Mouse (Mus musculus) kidney, adult 9 months (tissue): ENCODE data around the gene Gm20721.
A peak's percentile ranks its signal among the peaks of the same experiment; 100 is the strongest.
"Not testable (repeated sequence)": the region's sequence is repeated elsewhere in the genome, so short reads cannot be mapped to it uniquely, and the experiment has no call there.

ENCODE experiments used
- DNase-seq: peaks from one replicate; pipeline ENCODE4 v3.0.0; 2022

Gene Gm20721

GRCm38 (mm10) chr2:174329663-174330615 lies 16.6 kb downstream of the Gm20721 start:
- DNase-seq, result peak; percentile 74

GRCm38 (mm10) chr2:174328926-174329662 lies 17.4 kb downstream of the Gm20721 start:
- peak; percentile 39 for DNase-seq

DNA sequence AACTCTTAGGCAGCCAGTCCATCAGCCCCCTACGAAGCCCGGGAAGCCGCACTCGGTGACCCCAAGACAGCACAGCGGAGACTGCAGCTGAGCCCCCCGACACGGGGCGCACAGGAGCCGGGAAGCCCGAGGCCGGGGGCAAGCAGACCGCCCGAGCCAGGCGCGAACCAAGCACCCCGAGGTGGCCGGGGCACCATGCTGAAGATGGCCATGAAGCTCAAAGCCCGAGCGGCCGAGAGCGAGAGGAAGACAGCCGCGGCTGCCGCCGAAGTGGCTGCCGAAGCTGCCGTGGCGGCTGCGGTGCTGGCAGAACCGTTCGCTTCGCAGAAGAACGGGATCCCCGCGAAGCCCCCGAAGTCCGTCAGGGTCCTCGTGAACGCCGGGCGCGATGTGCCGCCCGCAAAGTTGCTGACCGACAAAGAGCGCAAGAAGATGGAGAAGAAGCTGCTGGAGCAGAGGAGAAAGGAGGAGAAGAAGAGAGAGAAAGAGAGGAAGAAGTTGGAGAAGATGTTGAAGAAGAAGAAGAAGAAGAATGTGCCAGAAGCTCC lies 18.1 kb downstream of the Gm20721 start:
- peak; percentile 13 for DNase-seq

DNA sequence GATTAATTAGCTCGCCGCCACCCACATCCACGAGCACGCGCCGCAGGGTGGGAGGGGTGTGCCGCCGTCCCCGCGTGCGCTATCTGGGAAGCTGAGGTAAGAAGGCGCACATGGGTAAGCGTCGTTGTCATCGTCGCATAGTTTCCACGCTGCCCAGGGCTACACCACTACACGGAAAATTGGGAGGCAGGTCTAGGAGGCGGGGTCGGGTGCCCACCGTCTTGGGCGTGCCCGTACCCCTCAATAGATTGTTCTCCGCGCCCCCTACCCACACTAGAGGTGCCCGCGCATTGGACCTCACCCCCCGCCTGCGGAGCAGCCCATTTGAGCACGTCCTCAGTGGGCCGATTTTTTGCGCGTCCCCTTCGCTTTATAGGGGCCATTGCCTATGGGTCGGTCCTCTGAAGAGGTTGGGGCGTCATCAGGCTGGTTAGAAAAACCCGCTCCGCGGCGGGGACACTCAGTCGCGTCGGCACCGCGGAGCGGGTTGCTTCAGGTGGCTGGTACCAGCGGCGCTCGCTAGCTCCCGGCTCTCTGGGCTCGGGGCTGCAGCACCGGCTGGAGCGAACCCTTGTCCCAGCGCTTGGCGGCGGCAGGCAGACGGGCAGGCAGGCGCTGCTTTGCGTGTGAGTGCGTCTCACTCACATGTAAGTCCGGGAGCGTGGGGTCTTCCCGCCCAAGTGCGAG lies 19.1 kb downstream of the Gm20721 start:
- peak; percentile 60 for DNase-seq

DNA sequence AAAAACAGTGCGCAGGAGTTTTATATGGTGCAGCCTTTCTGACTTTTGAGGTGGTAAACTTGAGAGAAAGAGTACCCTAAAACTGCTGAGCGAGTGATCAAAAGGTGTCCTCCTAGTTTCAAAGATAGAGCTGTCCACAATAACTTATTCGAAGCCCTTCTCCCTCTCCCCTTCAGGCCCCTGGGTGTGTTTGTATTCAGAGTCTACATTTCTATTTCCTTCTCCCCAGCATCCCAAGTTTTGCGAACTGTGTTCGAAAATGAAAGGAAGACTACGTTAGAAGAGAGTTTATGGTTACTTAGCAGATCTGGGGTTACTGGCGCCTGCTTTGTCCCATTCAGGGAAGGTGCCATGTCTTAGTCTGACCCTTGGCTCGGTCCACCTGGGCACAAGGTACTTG lies 20.0 kb downstream of the Gm20721 start:
- no peak for DNase-seq

- no peak for DNase-seq
Observed at GRCm38 (mm10) chr2:174325989-174326388, 20.5 kb downstream of the Gm20721 start.

- no peak for DNase-seq
Observed at GRCm38 (mm10) chr2:174316661-174317060, 29.9 kb downstream of the Gm20721 start.

DNA sequence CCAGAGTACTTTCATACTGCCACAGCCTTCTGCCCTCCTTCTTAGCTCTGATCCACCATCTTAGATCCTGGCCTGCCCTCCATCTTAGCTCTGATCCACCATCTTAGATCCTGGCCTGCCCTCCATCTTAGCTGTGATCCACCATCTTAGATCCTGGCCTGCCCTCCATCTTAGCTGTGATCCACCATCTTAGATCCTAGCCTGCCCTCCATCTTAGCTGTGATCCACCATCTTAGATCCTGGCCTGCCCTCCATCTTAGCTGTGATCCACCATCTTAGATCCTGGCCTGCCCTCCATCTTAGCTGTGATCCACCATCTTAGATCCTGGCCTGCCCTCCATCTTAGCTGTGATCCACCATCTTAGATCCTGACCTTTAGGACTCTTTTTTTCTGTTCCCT lies 31.1 kb downstream of the Gm20721 start:
- DNase-seq, result not testable (repeated sequence)

GRCm38 (mm10) chr2:174312661-174313060 lies 33.9 kb downstream of the Gm20721 start:
- no peak for DNase-seq

DNA sequence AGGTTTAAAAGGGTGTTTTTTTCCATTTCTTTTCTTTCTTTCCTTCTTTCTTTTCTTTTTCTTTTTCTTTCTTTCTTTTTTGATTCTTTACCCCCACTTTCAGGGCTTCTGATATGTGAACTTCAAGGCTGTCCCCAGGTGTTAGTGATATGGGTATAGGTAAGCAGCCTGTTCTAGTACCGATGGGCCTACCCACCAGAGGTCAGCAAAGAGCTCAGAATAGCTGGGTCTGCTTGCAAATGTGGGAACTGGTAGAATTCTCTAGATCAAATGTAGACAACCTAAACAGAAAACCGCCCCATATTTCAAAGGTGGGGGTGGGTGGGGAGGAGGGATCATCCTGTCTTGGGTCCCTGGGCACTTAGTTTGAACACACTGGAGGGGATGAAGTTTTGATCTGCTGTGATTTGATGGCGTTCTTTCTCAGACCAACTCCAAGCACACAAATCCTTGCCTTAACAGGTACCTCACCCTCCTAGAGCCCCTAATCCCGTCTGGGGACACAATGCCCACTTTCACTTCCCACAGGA lies 34.3 kb downstream of the Gm20721 start:
- peak; percentile 91 for DNase-seq

- no peak for DNase-seq
Observed at GRCm38 (mm10) chr2:174311613-174312012, 34.9 kb downstream of the Gm20721 start.

DNA sequence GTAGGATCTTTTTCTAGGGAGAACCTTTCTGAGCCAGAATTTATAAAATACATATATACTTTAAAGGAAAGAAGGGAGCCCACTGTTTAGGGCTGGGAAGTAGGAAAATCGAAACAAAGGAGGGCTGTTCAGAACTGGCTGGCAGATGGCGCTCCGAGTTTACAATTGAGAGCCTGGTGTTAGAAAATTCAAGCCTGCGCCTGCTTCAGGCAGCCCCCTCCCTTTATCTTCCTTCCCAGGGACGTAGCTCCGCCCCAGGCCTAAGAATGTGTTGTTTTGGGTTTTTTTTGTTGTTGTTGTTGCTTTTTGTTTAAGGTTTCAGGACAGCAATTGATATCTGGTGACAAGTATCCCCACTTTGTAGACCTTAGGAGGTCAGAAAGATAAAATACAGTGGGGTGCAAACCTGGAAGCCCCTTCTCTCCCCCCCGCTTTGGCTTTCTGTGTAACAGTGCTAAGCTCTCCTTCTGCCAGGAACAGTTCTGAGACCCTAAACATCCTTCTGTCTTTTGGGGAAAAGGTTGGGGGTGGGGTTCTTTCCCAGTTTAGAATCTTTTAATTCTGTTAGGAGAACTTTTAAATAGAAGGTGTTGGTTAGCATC lies 35.5 kb downstream of the Gm20721 start:
- DNase-seq, result peak; percentile 49

- no peak for DNase-seq
Observed at GRCm38 (mm10) chr2:174307903-174308302, 38.6 kb downstream of the Gm20721 start.

DNA sequence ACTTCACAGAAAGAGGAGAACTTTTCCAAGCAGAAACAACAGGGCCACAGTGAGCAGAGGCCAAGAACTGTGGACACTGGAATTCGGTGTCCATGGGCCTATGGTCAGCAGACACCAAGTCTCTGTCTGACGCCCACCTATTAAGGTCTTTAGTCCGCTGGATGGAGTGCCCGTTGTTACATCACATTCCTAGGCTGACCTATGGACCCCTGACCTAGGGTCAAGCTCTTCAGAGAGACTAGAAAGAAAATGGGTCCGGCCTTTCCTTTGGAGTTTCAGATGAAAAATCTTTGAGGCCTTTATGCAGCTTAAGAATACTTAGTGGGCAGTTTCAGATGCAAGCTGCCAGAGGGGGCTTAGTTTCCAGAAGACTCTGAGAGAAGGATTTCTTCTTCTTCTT lies 40.9 kb downstream of the Gm20721 start:
- DNase-seq, result peak; percentile 6

DNA sequence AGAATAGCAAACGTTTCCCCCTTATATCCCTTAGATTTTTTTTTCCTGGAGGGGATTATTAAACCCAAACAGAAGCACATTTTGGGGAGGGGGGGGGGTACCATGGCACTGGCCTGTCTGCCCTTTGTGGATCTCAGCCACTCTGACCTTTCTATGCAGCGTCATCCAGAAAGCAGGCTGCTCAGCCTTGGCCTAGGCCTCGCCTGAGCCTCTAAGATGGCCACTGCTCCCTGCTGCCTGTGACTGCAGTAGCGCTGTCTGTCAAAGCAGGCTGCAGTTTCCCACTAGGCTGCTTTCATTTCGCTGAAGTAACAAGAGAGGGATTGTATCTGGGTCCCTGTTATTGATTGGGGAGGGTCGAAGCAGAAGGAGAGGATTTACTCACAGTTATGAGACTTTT lies 44.0 kb downstream of the Gm20721 start:
- DNase-seq, result no peak

DNA sequence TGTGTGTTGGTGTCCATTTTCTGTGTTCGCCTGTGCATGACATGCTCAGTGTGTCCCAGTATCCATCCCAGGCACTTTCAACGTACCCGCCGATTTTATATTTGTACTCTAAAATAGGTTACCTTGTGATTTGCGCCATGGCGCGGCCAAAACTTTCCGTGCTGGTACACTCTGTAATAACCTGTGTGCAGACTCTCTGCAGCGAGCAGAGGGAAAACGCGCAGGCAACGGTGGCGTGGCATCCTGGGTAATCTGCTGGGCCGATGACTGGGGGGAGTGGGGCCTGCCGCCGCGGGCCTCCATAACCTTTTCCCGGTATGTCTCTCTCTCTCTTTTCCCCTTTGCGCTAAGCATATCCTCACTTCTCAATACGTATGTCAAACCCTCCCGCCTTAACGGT lies 45.8 kb downstream of the Gm20721 start:
- DNase-seq, result no peak

GRCm38 (mm10) chr2:174300186-174300585 lies 46.3 kb downstream of the Gm20721 start:
- no peak for DNase-seq

GRCm38 (mm10) chr2:174299771-174300160 lies 46.7 kb downstream of the Gm20721 start:
- DNase-seq, result no peak

GRCm38 (mm10) chr2:174299091-174299770 lies 47.3 kb downstream of the Gm20721 start:
- DNase-seq, result no peak

DNA sequence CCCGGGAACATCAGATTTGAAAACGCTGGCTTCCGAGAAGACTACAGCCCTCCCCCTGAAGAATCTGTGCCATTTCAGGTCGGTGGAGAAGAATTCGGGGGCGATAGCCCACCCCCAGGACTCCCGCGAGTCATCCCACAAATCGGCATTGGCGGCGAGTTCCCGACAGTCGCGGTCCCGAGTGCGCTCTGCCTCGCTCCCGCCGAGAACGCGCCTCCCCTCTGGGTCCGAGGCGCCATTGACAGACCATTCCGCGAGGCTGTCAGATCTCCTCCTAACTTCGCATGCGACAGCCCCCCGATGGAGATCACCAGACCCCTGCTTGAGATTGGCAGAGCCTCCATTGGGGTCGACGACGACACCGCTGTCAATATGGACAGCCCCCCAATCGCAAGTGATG lies 48.0 kb downstream of the Gm20721 start:
- no peak for DNase-seq

DNA sequence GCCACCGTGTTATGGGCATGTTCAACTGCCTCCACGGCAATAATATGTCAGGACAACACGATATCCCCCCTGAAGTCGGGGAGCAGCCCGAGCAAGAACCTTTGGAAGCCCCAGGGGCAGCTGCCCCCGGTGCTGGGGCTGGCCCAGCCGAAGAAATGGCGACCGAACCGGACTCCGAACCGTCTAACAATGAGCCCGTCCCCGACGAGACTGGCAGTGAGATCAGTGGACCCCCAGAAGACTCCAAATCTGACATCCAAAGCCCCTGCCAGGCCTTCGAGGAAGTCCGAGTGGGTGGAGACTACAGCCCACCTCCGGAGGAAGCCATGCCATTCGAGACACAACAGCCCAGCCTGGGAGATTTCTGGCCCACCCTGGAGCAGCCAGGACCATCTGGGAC lies 48.7 kb downstream of the Gm20721 start:
- DNase-seq, result no peak

GRCm38 (mm10) chr2:174297086-174297571 lies 49.4 kb downstream of the Gm20721 start:
- DNase-seq, result peak; percentile 14
